Mouse (Mus musculus) ES-E14 (cell line): ENCODE measurements at regions not wholly inside any gene's neighbourhood (a gene's known extent, or its start where the extent isn't known, plus 50 kb on each side); places are given as distances from the start of the nearest gene placed in this dataset.
A peak's percentile ranks its signal among the peaks of the same experiment; 100 is the strongest.

Experiments used
- DNase-seq: peaks from one replicate; pipeline ENCODE4 v3.0.0-alpha.2; 2013; ENCODE audit warnings: low read depth, low spot score
- H3K27ac ChIP-seq: 2 replicates; pipeline ENCODE4 v1.5.1; 2012; ENCODE audit warnings: low read depth, mild to moderate bottlenecking, low read length, moderate library complexity, mixed read lengths; ENCODE audit not compliant: poor library complexity, insufficient read depth, severe bottlenecking
- H3K36me3 ChIP-seq: 2 replicates; pipeline ENCODE4 v1.6.1; 2012; ENCODE audit warnings: mild to moderate bottlenecking, low read length, moderate library complexity, mixed read lengths; ENCODE audit not compliant: control insufficient read depth, poor library complexity, insufficient read depth, severe bottlenecking
- H3K4me1 ChIP-seq, 2 experiments: fragments of 150-350 bp in 1 of 2; sonication (generic) in 1 of 2; 2 replicates each; pipeline ENCODE4 v1.6.1; 2012; ENCODE audit warnings: low read length in 2 of 2, mild to moderate bottlenecking in 1 of 2, mixed read lengths in 1 of 2; ENCODE audit not compliant: control insufficient read depth in 2 of 2, insufficient read depth in 2 of 2, poor library complexity in 1 of 2
- H3K4me3 ChIP-seq, 2 experiments: fragments of 150-350 bp in 1 of 2; sonication (generic) in 1 of 2; 2 replicates each; pipeline ENCODE4 v1.5.1; 2012; ENCODE audit warnings: low read length in 2 of 2, low read depth in 1 of 2, mild to moderate bottlenecking in 1 of 2, mixed read lengths in 1 of 2; ENCODE audit not compliant: insufficient read depth in 1 of 2, poor library complexity in 1 of 2, severe bottlenecking in 1 of 2
- H3K9ac ChIP-seq: 2 replicates; pipeline ENCODE4 v1.6.1; 2012; ENCODE audit warnings: low read depth, mild to moderate bottlenecking, low read length, mixed read lengths; ENCODE audit not compliant: poor library complexity, insufficient read depth, severe bottlenecking
- H3K9me3 ChIP-seq: fragments of 150-350 bp; sonication (generic); 2 replicates; pipeline ENCODE4 v1.6.1; 2012; ENCODE audit warnings: low read depth, mild to moderate bottlenecking, low read length; ENCODE audit not compliant: control insufficient read depth, insufficient read depth
- CHD2 ChIP-seq: IDR thresholded peaks from 2 replicates; pipeline ENCODE4 v1.6.1; 2014; ENCODE audit warnings: mild to moderate bottlenecking, low read depth, low read length, inconsistent platforms
- HCFC1 ChIP-seq: IDR thresholded peaks from 2 replicates; pipeline ENCODE4 v1.6.1; 2012; ENCODE audit warnings: low read length, inconsistent platforms, borderline replicate concordance; ENCODE audit not compliant: insufficient read depth
- MAFK ChIP-seq: IDR thresholded peaks from 2 replicates; pipeline ENCODE4 v1.6.1; 2014; ENCODE audit warnings: mild to moderate bottlenecking, low read depth, low read length, inconsistent platforms; ENCODE audit not compliant: insufficient read depth
- ZC3H11A ChIP-seq: IDR thresholded peaks from 2 replicates; pipeline ENCODE4 v1.6.1; 2012; ENCODE audit warnings: low read depth, mild to moderate bottlenecking, inconsistent platforms, low read length, borderline replicate concordance
- ZNF384 ChIP-seq: IDR thresholded peaks from 2 replicates; pipeline ENCODE4 v1.6.1; 2012; ENCODE audit warnings: low read depth, low read length, inconsistent platforms
- in situ Hi-C, 2 experiments: fragments of 600-800 bp; cut with MboI; formaldehyde crosslinking; loops; one replicate each; pipeline ENCODE4 v1.15.1; 2025; ENCODE audit warnings: low sequenced_read_pairs in 2 of 2, inconsistent platforms in 1 of 2; ENCODE audit not compliant: unreplicated experiment in 2 of 2

- Histone ChIP-seq H3K9me3 (no peaks in the 10 kb centered on the region), H3K36me3 (no peaks in the 10 kb centered on the region), H3K4me3 (no peak overlapping the region), H3K9ac (no peak overlapping the region), H3K27ac (no peak overlapping the region), H3K4me1 (no peaks in the 10 kb centered on the region)
- DNase-seq: no peak
- in situ Hi-C loops: no loop called here
- TF ChIP-seq ZC3H11A: no peak
- TF ChIP-seq MAFK: no peak
- no peak for TF ChIP-seq ZNF384
- TF ChIP-seq HCFC1: no peak
- no peak for TF ChIP-seq CHD2
Observed at GRCm38 (mm10) chr15:15582300-15582880, 1146.2 kb upstream of the Cdh9 start.

GRCm38 (mm10) chr15:15617976-15618375, 1110.6 kb upstream of the Cdh9 start:
- in situ Hi-C loops: no loop called here
- Histone ChIP-seq H3K36me3 (no peaks in the 10 kb centered on the region), H3K9me3 (no peaks in the 10 kb centered on the region), H3K9ac (no peak overlapping the region), H3K27ac (no peak overlapping the region; the same call in 1 of the 2 replicates), H3K4me1 (peaks cover 2 to 5% of the 10 kb centered on the region in 2 experiments; a peak in 3 of 4 replicates), H3K4me3 (no peak overlapping the region)
- DNase-seq: peak; percentile 41
- TF ChIP-seq ZNF384: no peak
- TF ChIP-seq HCFC1: no peak
- TF ChIP-seq MAFK: peak; percentile 82; the same call in 1 of the 2 replicates

GRCm38 (mm10) chr15:15629304-15629703, 1099.3 kb upstream of the Cdh9 start:
- no peak for DNase-seq
- H3K4me1 ChIP-seq: no peaks in the 10 kb centered on the region
- in situ Hi-C loops: no loop called here

GRCm38 (mm10) chr15:15630283-15630682, 1098.3 kb upstream of the Cdh9 start:
- H3K36me3 ChIP-seq: no peaks in the 10 kb centered on the region
- TF ChIP-seq HCFC1: no peak
- TF ChIP-seq ZC3H11A: no peak
- no peak for TF ChIP-seq ZNF384
- no peak for TF ChIP-seq MAFK
- TF ChIP-seq CHD2: no peak
- in situ Hi-C loops: no loop called here
- H3K9me3 ChIP-seq: no peaks in the 10 kb centered on the region
- no peak overlapping the region for H3K9ac ChIP-seq
- H3K4me1 ChIP-seq: no peaks in the 10 kb centered on the region
- H3K4me3 ChIP-seq: no peak overlapping the region
- no peak for DNase-seq
- H3K27ac ChIP-seq: no peak overlapping the region

More at GRCm38 (mm10) chr15:15629304-15629703, 1099.3 kb upstream of the Cdh9 start:
- Histone ChIP-seq H3K27ac (no peak overlapping the region), H3K36me3 (no peaks in the 10 kb centered on the region), H3K9ac (no peak overlapping the region), H3K4me3 (no peak overlapping the region), H3K9me3 (no peaks in the 10 kb centered on the region)
- TF ChIP-seq HCFC1 (no peak), MAFK (no peak), CHD2 (no peak), ZC3H11A (no peak), ZNF384 (no peak)

- in situ Hi-C loops: no loop called here
- no peak for DNase-seq
- Histone ChIP-seq H3K9me3 (no peaks in the 10 kb centered on the region), H3K4me1 (no peaks in the 10 kb centered on the region), H3K9ac (no peak overlapping the region), H3K4me3 (no peak overlapping the region), H3K36me3 (no peaks in the 10 kb centered on the region), H3K27ac (no peak overlapping the region)
- TF ChIP-seq HCFC1 (no peak), CHD2 (no peak), ZNF384 (no peak), MAFK (no peak), ZC3H11A (no peak)
Observed at GRCm38 (mm10) chr15:15637130-15637529, 1091.4 kb upstream of the Cdh9 start.
